Mouse (Mus musculus) lung, adult 2 months (tissue): ENCODE data around the gene Sez6l.

Source experiments
- CTCF ChIP-seq: fragments of 200-500 bp; IDR thresholded peaks from 2 replicates; pipeline ENCODE4 v1.5.1; 2011; ENCODE audit warnings: mild to moderate bottlenecking, low read length, control low read depth; ENCODE audit not compliant: insufficient read depth
- POLR2A ChIP-seq: fragments of 200-500 bp; IDR thresholded peaks from 2 replicates; pipeline ENCODE4 v1.6.1; 2011; ENCODE audit warnings: low read depth, mild to moderate bottlenecking, control low read depth, low read length, borderline replicate concordance; ENCODE audit errors: extremely low read depth

DNA sequence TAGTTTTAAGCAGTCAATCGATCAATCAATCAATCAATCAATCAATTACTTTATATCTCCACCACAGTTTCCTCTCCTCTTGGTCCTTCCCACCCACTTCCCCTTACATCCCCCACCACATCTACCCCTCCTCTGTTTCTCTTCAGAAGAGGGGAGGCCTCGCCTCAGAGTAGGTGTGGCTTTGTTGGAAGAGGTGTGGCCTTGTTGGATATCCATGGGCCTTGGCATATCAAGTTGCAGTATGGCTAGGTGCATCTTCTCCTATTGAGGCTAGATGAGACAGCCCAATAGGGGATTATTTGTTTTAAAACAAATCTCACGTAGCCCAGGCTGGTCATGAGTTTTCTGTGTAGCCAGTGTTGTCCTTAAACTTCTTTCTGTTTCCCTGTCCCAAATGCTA is 43.3 kb upstream of the Sez6l start:
- no peak for TF ChIP-seq POLR2A
- no peak for TF ChIP-seq CTCF
